Mouse (Mus musculus): ENCODE measurements around the gene Map6d1.

Gene Map6d1

GRCm38 (mm10) chr16:20240468-20241414 is at the start of gene Map6d1:
TSS of gene Map6d1 (minus strand) at chr16:20241358.
- in situ Hi-C loops (cut with MboI, MseI) = no loop called here

- in situ Hi-C loops (cut with MboI, MseI) = no loop called here
Measured at GRCm38 (mm10) chr16:20280238-20280637, 39.1 kb upstream of the Map6d1 start.

GRCm38 (mm10) chr16:20279395-20279794 is 38.2 kb upstream of the Map6d1 start:
- in situ Hi-C loops (cut with MboI, MseI) = no loop called here

- in situ Hi-C loops (cut with MboI, MseI) = no loop called here
Measured at GRCm38 (mm10) chr16:20272994-20273393, 31.8 kb upstream of the Map6d1 start.

GRCm38 (mm10) chr16:20271339-20271738 is 30.2 kb upstream of the Map6d1 start:
- in situ Hi-C loops (cut with MboI, MseI) = no loop called here

GRCm38 (mm10) chr16:20265089-20265488 is 23.9 kb upstream of the Map6d1 start:
- in situ Hi-C loops (cut with MboI, MseI) = no loop called here

- in situ Hi-C loops (cut with MboI, MseI) = no loop called here
Measured at GRCm38 (mm10) chr16:20257926-20258325, 16.8 kb upstream of the Map6d1 start.

GRCm38 (mm10) chr16:20248442-20249174 is 7.5 kb upstream of the Map6d1 start:
- in situ Hi-C loops (cut with MboI, MseI) = no loop called here

- in situ Hi-C loops (cut with MboI, MseI) = no loop called here
Measured at GRCm38 (mm10) chr16:20247103-20247502, 5.9 kb upstream of the Map6d1 start.

GRCm38 (mm10) chr16:20238646-20239045 is 2.5 kb downstream of the Map6d1 start:
- in situ Hi-C loops (cut with MboI, MseI) = loop anchor here (5.0 kb wide), 1 partner anchor 69 kb away; no protein-coding TSS in a partner anchor

GRCm38 (mm10) chr16:20237426-20237825 is 3.7 kb downstream of the Map6d1 start:
- in situ Hi-C loops (cut with MboI, MseI) = loop anchor here (5.0 kb wide), 1 partner anchor 70 kb away; no protein-coding TSS in a partner anchor

- in situ Hi-C loops (cut with MboI, MseI) = no loop called here
Measured at GRCm38 (mm10) chr16:20234406-20234805, 6.8 kb downstream of the Map6d1 start.

GRCm38 (mm10) chr16:20228167-20228566 is 13.0 kb downstream of the Map6d1 start:
- in situ Hi-C loops (cut with MboI, MseI) = no loop called here

- in situ Hi-C loops (cut with MboI, MseI) = no loop called here
Measured at GRCm38 (mm10) chr16:20227504-20227903, 13.7 kb downstream of the Map6d1 start.

- in situ Hi-C loops (cut with MboI, MseI) = no loop called here
Measured at GRCm38 (mm10) chr16:20226676-20227075, 14.5 kb downstream of the Map6d1 start.

GRCm38 (mm10) chr16:20222726-20223125 is 18.4 kb downstream of the Map6d1 start:
- in situ Hi-C loops (cut with MboI, MseI) = no loop called here

GRCm38 (mm10) chr16:20213591-20214226 is 27.4 kb downstream of the Map6d1 start:
- in situ Hi-C loops (cut with MboI, MseI) = no loop called here

- in situ Hi-C loops (cut with MboI, MseI) = no loop called here
Measured at GRCm38 (mm10) chr16:20199501-20200201, 41.5 kb downstream of the Map6d1 start.

GRCm38 (mm10) chr16:20196962-20197361 is 44.2 kb downstream of the Map6d1 start:
- in situ Hi-C loops (cut with MboI, MseI) = no loop called here

- in situ Hi-C loops (cut with MboI, MseI) = no loop called here
Measured at GRCm38 (mm10) chr16:20195546-20195945, 45.6 kb downstream of the Map6d1 start.

GRCm38 (mm10) chr16:20192043-20192442 is 49.1 kb downstream of the Map6d1 start:
- in situ Hi-C loops (cut with MboI, MseI) = no loop called here
